Mouse (Mus musculus): ENCODE data around the gene Fbxo4.

GRCm38 (mm10) chr15:4027671-4028410 lies 48.5 kb upstream of the Fbxo4 start:
- no peak for TF ChIP-seq POLR2A (IDR thresholded peaks at IDR 0.05; ENCODE audit: control insufficient read depth, extremely low read depth, insufficient read depth, low read length, poor library complexity)
- TF ChIP-seq CTCF (IDR thresholded peaks at IDR 0.05; ENCODE audit: borderline replicate concordance, control insufficient read depth, extremely low read depth, insufficient read depth, low read length, poor library complexity), result no peak
